Mouse (Mus musculus): ENCODE results near the gene Wdr90. TPM values are rescaled to one million over a fixed set of nuclear protein-coding genes. Genes with fewer than 3 reads are reported as not detected.
A peak's percentile ranks its signal among the peaks of the same experiment; 100 is the strongest.

Wdr90 gene
- polyA plus RNA-seq, 1 experiment, result not detected

DNA sequence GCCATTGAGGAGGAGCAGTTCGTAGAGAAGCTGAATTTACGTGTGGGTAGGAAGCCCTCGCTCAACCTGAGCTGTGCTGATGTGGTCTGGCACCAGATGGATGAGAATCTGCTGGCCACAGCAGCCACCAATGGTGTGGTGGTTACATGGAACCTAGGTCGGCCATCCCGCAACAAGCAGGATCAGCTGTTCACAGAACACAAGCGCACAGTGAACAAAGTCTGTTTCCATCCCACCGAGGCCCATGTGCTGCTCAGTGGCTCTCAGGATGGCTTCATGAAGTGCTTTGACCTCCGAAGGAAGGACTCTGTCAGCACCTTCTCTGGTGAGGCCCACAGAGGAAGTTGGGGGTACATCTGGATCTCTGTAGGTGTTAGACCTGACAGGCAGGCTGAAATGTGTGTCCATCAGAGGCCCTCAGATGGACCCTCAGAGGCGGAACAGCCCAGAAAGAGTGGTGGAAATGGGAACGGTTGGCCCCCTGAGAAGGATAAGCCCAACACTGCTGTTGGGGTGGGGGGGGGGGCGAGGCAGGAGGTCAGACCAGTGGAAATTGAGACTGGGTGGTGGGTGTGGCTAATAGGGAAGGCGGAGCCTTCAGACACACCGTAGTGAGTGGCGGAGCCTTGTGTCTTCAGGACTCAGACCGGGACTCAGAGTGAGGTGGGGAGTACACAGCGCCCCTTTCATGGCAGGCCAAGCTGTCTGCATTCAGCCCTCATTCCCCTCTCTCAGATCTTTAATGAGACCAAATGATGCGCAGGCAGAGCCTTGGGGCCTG lies 36.7 kb downstream of the Wdr90 start:
- whole genome bisulfite sequencing, result 73% methylated on average over 17 of the region's 17 CpGs
- Histone ChIP-seq H3K4me1 (ENCODE audit: control insufficient read depth, insufficient read depth, low read length) (peaks cover 49% of the 10 kb centered on the region), H3K4me3 (ENCODE audit: insufficient read depth, low read depth, low read length) (peak overlapping the region; percentile 71; the same call in 1 of the 2 replicates), H3K27ac (ENCODE audit: insufficient read depth, low read depth, low read length) (no peak overlapping the region)
- TF ChIP-seq POLR2A (IDR thresholded peaks at IDR 0.05; ENCODE audit: insufficient read depth, low read depth, low read length) (no peak), CTCF (IDR thresholded peaks at IDR 0.05; ENCODE audit: insufficient read depth, low read depth, low read length) (no peak)

DNA sequence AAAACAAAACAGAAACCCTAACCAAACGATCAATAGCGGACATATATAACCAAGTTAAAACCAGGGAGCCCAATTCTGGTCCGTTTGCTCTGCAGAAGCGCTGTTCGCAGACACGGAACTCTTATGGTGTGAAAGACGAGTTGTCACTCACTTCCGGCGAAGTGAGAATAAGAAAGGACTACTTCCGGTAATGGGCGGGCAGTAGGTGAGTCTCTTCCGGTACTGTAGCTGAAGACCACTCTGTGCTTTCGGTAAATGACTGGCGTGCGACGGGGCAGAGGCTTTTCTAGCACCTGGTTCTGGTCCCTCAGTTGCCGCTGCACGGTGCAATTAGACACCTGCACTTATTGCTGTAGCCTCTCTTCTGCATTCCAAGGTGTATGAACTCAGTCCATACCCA lies 37.8 kb downstream of the Wdr90 start, which contains the start of gene Wdr24:
Wdr24 (plus strand) TSS at position 176 of the 400 bp plus-strand sequence.
- WGBS, result under 1% methylated on average over 18 of the region's 18 CpGs
- Histone ChIP-seq H3K27ac (ENCODE audit: insufficient read depth, low read depth, low read length) (peak within 1 kb of the TSS; percentile 81), H3K4me3 (ENCODE audit: insufficient read depth, low read depth, low read length) (peak within 1 kb of the TSS; percentile 71), H3K4me1 (ENCODE audit: control insufficient read depth, insufficient read depth, low read length) (peaks cover 45% of the 10 kb centered on the region)
- no peak for TF ChIP-seq POLR2A (IDR thresholded peaks at IDR 0.05; ENCODE audit: insufficient read depth, low read depth, low read length)
- no peak for TF ChIP-seq CTCF (IDR thresholded peaks at IDR 0.05; ENCODE audit: insufficient read depth, low read depth, low read length)

DNA sequence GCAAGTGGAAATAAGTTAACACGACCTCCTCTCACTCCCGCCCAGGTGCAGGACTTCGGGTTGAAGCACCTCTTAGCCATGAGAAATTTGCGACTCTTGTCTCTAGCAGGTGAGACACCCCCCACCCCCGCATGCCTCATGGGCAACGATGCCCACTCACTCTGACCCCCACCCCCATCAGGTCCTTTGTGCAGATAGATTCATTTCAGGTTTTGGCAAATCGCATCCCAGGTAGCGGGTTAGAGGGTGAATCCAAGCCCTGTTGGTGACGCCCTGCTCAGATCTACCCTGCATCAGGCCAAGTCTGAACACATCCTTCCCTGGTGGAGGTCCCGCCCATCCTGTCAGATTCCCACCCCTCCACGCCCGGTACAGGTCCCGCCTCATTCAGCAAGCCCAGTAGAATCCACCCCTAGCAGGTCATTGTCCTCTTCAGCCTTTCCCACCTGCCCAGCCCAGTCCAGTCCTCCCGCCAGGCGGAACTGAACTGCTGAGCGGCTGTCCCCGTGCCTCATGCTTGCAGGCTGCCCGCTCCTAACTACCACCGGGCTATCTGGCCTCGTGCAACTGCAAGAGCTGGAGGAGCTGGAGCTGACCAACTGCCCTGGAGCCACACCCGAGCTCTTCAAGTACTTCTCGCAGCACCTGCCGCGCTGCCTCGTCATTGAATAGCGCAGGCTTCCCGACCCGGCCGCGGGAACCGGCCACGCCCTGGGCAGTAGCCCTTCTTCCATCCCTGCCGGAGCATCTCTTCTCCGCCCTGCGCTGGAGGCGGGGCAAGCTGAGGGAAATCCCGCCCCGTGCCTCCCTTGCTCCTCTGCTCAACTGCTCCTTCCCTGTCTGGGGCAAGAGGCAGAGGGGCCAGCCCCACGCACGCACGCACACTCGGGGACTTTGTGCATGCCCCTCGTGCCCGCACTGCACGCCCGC lies 42.2 kb downstream of the Wdr90 start:
- Histone ChIP-seq H3K27ac (ENCODE audit: insufficient read depth, low read depth, low read length) (no peak overlapping the region), H3K4me1 (ENCODE audit: control insufficient read depth, insufficient read depth, low read length) (peaks cover 14% of the 10 kb centered on the region), H3K4me3 (ENCODE audit: insufficient read depth, low read depth, low read length) (no peak overlapping the region)
- 24% methylated on average over 46 of the region's 46 CpGs for WGBS
- no peak for TF ChIP-seq POLR2A (IDR thresholded peaks at IDR 0.05; ENCODE audit: insufficient read depth, low read depth, low read length)
- no peak for TF ChIP-seq CTCF (IDR thresholded peaks at IDR 0.05; ENCODE audit: insufficient read depth, low read depth, low read length)

DNA sequence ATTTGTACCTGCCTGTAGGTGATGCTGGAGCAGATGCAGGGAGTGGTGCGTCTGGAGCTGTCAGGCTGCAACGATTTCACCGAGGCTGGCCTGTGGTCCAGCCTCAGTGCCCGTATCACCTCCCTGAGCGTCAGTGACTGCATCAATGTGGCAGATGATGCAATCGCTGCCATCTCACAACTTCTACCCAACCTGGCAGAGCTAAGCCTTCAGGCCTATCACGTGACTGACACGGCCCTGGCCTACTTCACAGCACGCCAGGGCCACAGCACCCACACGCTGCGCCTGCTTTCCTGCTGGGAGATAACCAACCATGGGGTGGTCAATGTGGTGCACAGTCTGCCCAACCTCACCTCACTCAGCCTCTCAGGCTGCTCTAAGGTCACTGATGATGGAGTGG lies 43.6 kb downstream of the Wdr90 start:
- no peak overlapping the region for H3K4me3 ChIP-seq (ENCODE audit: insufficient read depth, low read depth, low read length)
- no peak for TF ChIP-seq CTCF (IDR thresholded peaks at IDR 0.05; ENCODE audit: insufficient read depth, low read depth, low read length)
- TF ChIP-seq POLR2A (IDR thresholded peaks at IDR 0.05; ENCODE audit: insufficient read depth, low read depth, low read length), result no peak
- H3K27ac ChIP-seq (ENCODE audit: insufficient read depth, low read depth, low read length), result no peak overlapping the region
- H3K4me1 ChIP-seq (ENCODE audit: control insufficient read depth, insufficient read depth, low read length), result peaks cover 17% of the 10 kb centered on the region
- 86% methylated on average over 11 of the region's 11 CpGs for WGBS

DNA sequence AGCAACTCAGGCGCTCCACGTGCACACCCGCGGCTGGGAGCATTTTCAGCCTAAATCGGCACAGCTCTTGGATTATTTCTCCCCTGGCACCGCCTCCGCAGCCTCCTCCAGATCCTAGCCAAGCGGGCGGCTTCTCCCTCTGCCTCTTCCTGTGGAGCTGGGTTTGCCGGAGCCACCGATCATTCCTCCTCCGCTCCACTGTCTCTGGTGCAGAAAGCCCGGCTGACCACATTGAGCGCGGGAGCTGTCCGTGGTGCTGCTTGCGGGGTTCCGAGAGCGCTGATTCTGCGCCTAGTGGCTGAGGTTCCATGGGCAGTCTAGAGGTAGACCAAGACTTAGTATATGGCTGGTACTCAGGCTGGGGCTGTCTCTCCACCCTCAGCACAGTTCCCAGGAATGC lies 47.8 kb downstream of the Wdr90 start:
- under 1% methylated on average over 20 of the region's 20 CpGs for WGBS

DNA sequence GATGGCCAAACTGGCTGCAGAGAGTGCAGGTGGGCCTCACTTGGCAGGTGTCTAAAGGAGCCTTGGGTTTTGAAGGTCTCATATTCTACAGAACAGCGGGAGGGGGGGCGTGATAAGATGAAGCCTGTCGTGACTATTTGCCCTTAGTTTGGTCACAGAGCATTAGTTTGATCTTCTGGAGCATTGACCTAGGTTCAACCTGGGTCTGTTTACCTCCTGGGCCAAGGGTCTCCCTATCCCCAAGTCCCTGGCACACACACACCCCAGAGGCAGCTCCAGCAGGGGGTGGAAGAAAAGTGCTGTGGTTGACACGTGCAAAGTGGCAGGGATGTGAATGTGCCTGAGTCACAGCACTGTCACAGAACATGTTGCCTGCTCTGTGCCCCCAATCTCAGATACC lies 50.4 kb downstream of the Wdr90 start:
- Histone ChIP-seq H3K4me1 (ENCODE audit: control insufficient read depth, insufficient read depth, low read length) (peaks cover 42% of the 10 kb centered on the region), H3K4me3 (ENCODE audit: insufficient read depth, low read depth, low read length) (peak overlapping the region; percentile 77; the same call in 1 of the 2 replicates), H3K27ac (ENCODE audit: insufficient read depth, low read depth, low read length) (no peak overlapping the region)
- TF ChIP-seq CTCF (IDR thresholded peaks at IDR 0.05; ENCODE audit: insufficient read depth, low read depth, low read length) (no peak), POLR2A (IDR thresholded peaks at IDR 0.05; ENCODE audit: insufficient read depth, low read depth, low read length) (no peak)
- 58% methylated on average over 4 of the region's 4 CpGs for WGBS

More for the DNA sequence above, 47.8 kb downstream of the Wdr90 start:
- 0 out of 2 replicates have a peak, but pooled peaks have one; percentile 20 for TF ChIP-seq POLR2A (IDR thresholded peaks at IDR 0.05; ENCODE audit: insufficient read depth, low read depth, low read length)
- TF ChIP-seq CTCF (IDR thresholded peaks at IDR 0.05; ENCODE audit: insufficient read depth, low read depth, low read length), result peak; percentile 32; the same call in 1 of the 2 replicates
- peaks cover 40% of the 10 kb centered on the region for H3K4me1 ChIP-seq (ENCODE audit: control insufficient read depth, insufficient read depth, low read length)
- peak overlapping the region; percentile 66 for H3K27ac ChIP-seq (ENCODE audit: insufficient read depth, low read depth, low read length)
- peak overlapping the region; percentile 44 for H3K4me3 ChIP-seq (ENCODE audit: insufficient read depth, low read depth, low read length)

DNA sequence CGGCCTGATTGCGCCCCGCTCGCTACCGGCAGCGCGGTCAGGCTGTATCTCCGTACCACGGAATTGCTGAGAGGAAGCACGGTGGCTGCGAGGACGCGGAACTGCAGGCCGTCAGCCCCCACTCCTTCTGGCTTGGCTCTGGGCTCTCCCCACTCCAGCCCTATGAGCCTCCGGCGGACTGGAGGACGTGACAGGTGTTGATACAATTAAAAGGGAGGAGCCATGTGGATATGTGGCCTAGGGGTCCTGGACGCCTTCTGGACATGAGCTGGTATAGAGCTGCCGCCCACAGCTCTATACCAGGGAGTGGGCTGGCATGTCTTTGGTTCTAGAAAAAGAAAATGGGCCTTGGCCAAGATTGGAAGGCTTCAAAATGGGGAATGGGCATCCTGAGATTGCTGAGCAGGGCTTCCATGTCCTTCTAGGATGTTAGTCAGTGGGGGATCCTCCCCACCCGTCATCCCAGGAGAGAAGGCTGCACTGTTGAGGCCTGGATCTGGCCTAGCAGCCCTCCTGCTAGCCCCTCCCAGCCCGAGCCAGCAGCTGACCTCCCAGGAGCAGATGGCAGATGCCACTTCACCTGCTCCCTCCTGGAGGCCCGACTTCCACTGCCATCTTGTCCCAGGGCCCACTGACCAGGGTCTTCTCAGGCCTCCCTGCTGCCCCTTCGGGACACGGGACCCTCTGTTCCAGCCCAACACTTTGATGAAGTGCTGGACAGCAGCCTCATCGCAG lies 51.5 kb downstream of the Wdr90 start:
- peak overlapping the region; percentile 77 for H3K4me3 ChIP-seq (ENCODE audit: insufficient read depth, low read depth, low read length)
- peak overlapping the region; percentile 76 for H3K27ac ChIP-seq (ENCODE audit: insufficient read depth, low read depth, low read length)
- WGBS, result 7% methylated on average over 25 of the region's 25 CpGs
- TF ChIP-seq CTCF (IDR thresholded peaks at IDR 0.05; ENCODE audit: insufficient read depth, low read depth, low read length) (no peak), POLR2A (IDR thresholded peaks at IDR 0.05; ENCODE audit: insufficient read depth, low read depth, low read length) (no peak)
- H3K4me1 ChIP-seq (ENCODE audit: control insufficient read depth, insufficient read depth, low read length), result peaks cover 38% of the 10 kb centered on the region

All from olfactory bulb, adult 2 months (tissue).